Mouse (Mus musculus) spleen, postnatal 4 days (tissue): ENCODE data around the gene Lnx2.

Source experiments
- DNase-seq, 2 experiments: peaks; one replicate each; pipeline ENCODE4 v3.0.0; 2022; ENCODE audit warnings: low spot score in 2 of 2

The Lnx2 gene

GRCm38 (mm10) chr5:146968695-146969393, 107.5 kb downstream of the Lnx2 start:
- no peak for DNase-seq
